20 mouse cellular contexts compared by ENCODE assay signal in the genomic region with DNA sequence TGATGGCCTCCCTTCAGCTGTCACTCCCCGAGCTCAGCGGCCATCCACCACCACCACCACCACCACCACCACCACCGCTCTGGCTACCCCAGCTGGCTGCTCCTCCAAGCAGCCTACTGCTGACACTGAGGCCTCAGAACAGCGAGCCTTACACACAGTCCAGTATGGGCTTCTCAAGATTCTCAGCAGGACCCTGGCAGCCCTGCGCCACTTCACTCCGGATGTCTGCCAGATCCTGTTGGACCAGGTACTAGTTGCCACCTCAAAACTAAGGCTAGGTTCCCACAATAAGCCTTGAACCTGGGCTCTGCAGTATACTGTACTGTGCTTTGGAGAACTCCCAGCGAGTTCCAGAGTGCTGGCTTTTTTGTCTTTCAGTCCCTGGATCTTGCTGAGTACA. TPM values are rescaled to one million over a fixed set of nuclear protein-coding genes. Genes with fewer than 3 reads are reported as not detected.
DNase-seq lines count a peak whose midpoint lies in the region; ATAC-seq and TF ChIP-seq lines count a peak whose summit lies in the region.
"Had no signal": no experiment of that assay in that cellular context is flagged by ENCODE, and none has a peak within 500 bp of the region (broad histone marks: within the 10 kb centered on the region; RNA-seq: fewer than 3 reads in every experiment).

No protein-coding gene starts in this region.

- peak overlapping the region; percentile 52 for H3K27ac ChIP-seq in cerebellum, adult 2 months (ENCODE audit: insufficient read depth, low read length)
- 0 out of 2 replicates have a peak overlapping the region, but pooled peaks have one; percentile 66 for H3K27ac ChIP-seq in layer of hippocampus, adult 2 months
- H3K27ac ChIP-seq in hindbrain, postnatal 0 days = no peak overlapping the region
- H3K27ac ChIP-seq: embryonic facial prominence, embryonic 15.5 days; forebrain, embryonic 15.5 days; hindbrain, embryonic 10.5 days; hindbrain, embryonic 14.5 days; kidney, embryonic 15.5 days had no signal

- H3K9ac ChIP-seq in hindbrain, postnatal 0 days (replicated peaks; ENCODE audit: low read length) = no peak overlapping the region
- H3K9ac ChIP-seq: embryonic facial prominence, embryonic 15.5 days; forebrain, embryonic 15.5 days; hindbrain, embryonic 14.5 days; kidney, embryonic 15.5 days had no signal

- H3ac ChIP-seq in myocyte (ENCODE audit: control insufficient read depth, insufficient read length) = no peak overlapping the region

- H3K4me1 ChIP-seq in cerebellum, adult 2 months (ENCODE audit: control insufficient read depth, insufficient read depth, low read length) = peaks cover 26% of the 10 kb centered on the region
- no peaks in the 10 kb centered on the region for H3K4me1 ChIP-seq in hindbrain, postnatal 0 days (ENCODE audit: insufficient read depth, low read length)
- H3K4me1 ChIP-seq: embryonic facial prominence, embryonic 15.5 days; forebrain, embryonic 15.5 days; kidney, embryonic 15.5 days had no signal

- no peaks in the 10 kb centered on the region for H3K27me3 ChIP-seq in cerebellum, adult 2 months (ENCODE audit: control insufficient read depth, insufficient read depth, low read length)
- no peaks in the 10 kb centered on the region for H3K27me3 ChIP-seq in myocyte (ENCODE audit: control insufficient read depth, insufficient read depth, insufficient read length)
- no peaks in the 10 kb centered on the region for H3K27me3 ChIP-seq in hindbrain, postnatal 0 days (ENCODE audit: insufficient read depth, low read length)
- H3K27me3 ChIP-seq: CH12.LX; embryonic facial prominence, embryonic 15.5 days; forebrain, embryonic 15.5 days; kidney, embryonic 15.5 days had no signal

- TF ChIP-seq CTCF in cerebellum, adult 2 months (IDR thresholded peaks at IDR 0.05; ENCODE audit: borderline replicate concordance, insufficient read depth, low read depth, low read length) = no peak
- no peak for TF ChIP-seq CTCF in layer of hippocampus, adult 2 months (conservative IDR thresholded peaks at IDR 0.05)
- TF ChIP-seq CTCF in hindbrain, postnatal 0 days (IDR thresholded peaks at IDR 0.05; ENCODE audit: low read depth) = no peak

- no peak overlapping the region for H3K4me2 ChIP-seq in myocyte (ENCODE audit: low read depth)
- no peak overlapping the region for H3K4me2 ChIP-seq in hindbrain, postnatal 0 days (ENCODE audit: low read depth, low read length)
- H3K4me2 ChIP-seq: embryonic facial prominence, embryonic 15.5 days; forebrain, embryonic 15.5 days; heart, embryonic 11.5 days; hindbrain, embryonic 14.5 days; kidney, embryonic 15.5 days had no signal

- peaks cover 33% of the 10 kb centered on the region for H3K36me3 ChIP-seq in myocyte (ENCODE audit: control insufficient read depth, insufficient read depth)
- peaks cover 71% of the 10 kb centered on the region for H3K36me3 ChIP-seq in hindbrain, postnatal 0 days (ENCODE audit: insufficient read depth, low read length)

- no peaks in the 10 kb centered on the region for H3K9me3 ChIP-seq in hindbrain, postnatal 0 days (ENCODE audit: low read length)
- H3K9me3 ChIP-seq: embryonic facial prominence, embryonic 15.5 days; forebrain, embryonic 15.5 days; hindbrain, embryonic 10.5 days; kidney, embryonic 15.5 days had no signal

- 17% methylated on average over 7 of the region's 7 CpGs for WGBS in cerebellum, adult 2 months
- WGBS in hindbrain, postnatal 0 days = 88% methylated on average over 7 of the region's 7 CpGs

- no peak overlapping the region for H3K4me3 ChIP-seq in cerebellum, adult 2 months (replicated peaks; ENCODE audit: insufficient read depth, low read depth, low read length)
- no peak overlapping the region for H3K4me3 ChIP-seq in layer of hippocampus, adult 2 months
- no peak overlapping the region for H3K4me3 ChIP-seq in myocyte
- H3K4me3 ChIP-seq in hindbrain, postnatal 0 days (ENCODE audit: low read length) = no peak overlapping the region
- H3K4me3 ChIP-seq: embryonic facial prominence, embryonic 15.5 days; forebrain, embryonic 15.5 days; hindbrain, embryonic 10.5 days; kidney, embryonic 15.5 days had no signal

- TF ChIP-seq POLR2A in cerebellum, adult 2 months (IDR thresholded peaks at IDR 0.05; ENCODE audit: borderline replicate concordance, insufficient read depth, low read length) = peak; percentile 18; the same call in 1 of the 2 replicates
- no peak for TF ChIP-seq POLR2A in myocyte (IDR thresholded peaks at IDR 0.05; ENCODE audit: insufficient read length, low read depth)

- no peaks in the 10 kb centered on the region for H3K79me2 ChIP-seq in myocyte (ENCODE audit: control insufficient read depth, insufficient read depth)

- DNase-seq in cerebellum, adult 2 months = peak; percentile 73 to 82
- DNase-seq in cerebellum, postnatal 4 days (ENCODE audit: low spot score in 2 of 2) = no peak
- no peak for DNase-seq in layer of hippocampus, adult 2 months (ENCODE audit: low spot score in 2 of 2)
- no peak for DNase-seq in layer of hippocampus, adult 8-10 months (ENCODE audit: low spot score in 2 of 2)
- DNase-seq in cerebellum, postnatal 14 days = peak; percentile 61 to 70
- DNase-seq in hindbrain, postnatal 0 days (ENCODE audit: low spot score) = no peak
- DNase-seq in kidney, postnatal 4 days = no peak
- DNase-seq: adrenal gland, postnatal 25 days; embryo, embryonic 11 days; gastrocnemius, postnatal 25 days; kidney, adult 2 months had no signal

- no peak for ATAC-seq in hindbrain, postnatal 0 days
- ATAC-seq: forebrain, embryonic 15.5 days; intestine, embryonic 16.5 days had no signal

TF ChIP-seq in myocyte, 11 proteins besides CTCF, POLR2A, EP300 and RAD21:
- TF ChIP-seq POLR2AphosphoS2 (IDR thresholded peaks at IDR 0.05; ENCODE audit: insufficient read length, low read depth) = peak; percentile 24
- TF ChIP-seq REST (IDR thresholded peaks at IDR 0.05; ENCODE audit: insufficient read depth, insufficient read length) = no peak
- no peak for TF ChIP-seq TCF3 (IDR thresholded peaks at IDR 0.05; ENCODE audit: insufficient read length, low read depth)
- TF ChIP-seq MAX (IDR thresholded peaks at IDR 0.05; ENCODE audit: low read depth) = no peak

RNA-seq across cellular contexts. Expression of gene Sh3glb2, which starts 16.6 kb away (rescaled TPM):
- 509 and 525 TPM in 2 replicates for polyA plus RNA-seq in cerebellum, adult 2 months (2012; rRNA removed)
- 100 to 1,000 TPM; 287 to 288 TPM for total RNA-seq in layer of hippocampus, adult 2 months (2021)
- 100 to 1,000 TPM; 230 to 295 (median 278) TPM for total RNA-seq in layer of hippocampus, adult 8-10 months (2022)
- polyA plus RNA-seq in myocyte (2012; fragmentation: generic; extraction: Trizol) = 73.7 TPM
- 397 and 410 TPM in 2 replicates for total RNA-seq in hindbrain, postnatal 0 days (2014; rRNA removed)
- 171 and 180 TPM in 2 replicates for polyA plus RNA-seq in hindbrain, postnatal 0 days (2015; fragmentation: Nextera tagmentation; extraction: Ambion mirVana)

RNA-seq across cellular contexts. Expression of gene Miga2, which starts 21.5 kb away (rescaled TPM):
- polyA plus RNA-seq in cerebellum, adult 2 months (2012; rRNA removed) = 108 and 114 TPM in 2 replicates
- total RNA-seq in layer of hippocampus, adult 2 months (2021) = 100 to 1,000 TPM; 112 to 120 TPM
- 100 to 1,000 TPM; 104 to 146 (median 121) TPM for total RNA-seq in layer of hippocampus, adult 8-10 months (2022)
- polyA plus RNA-seq in myocyte (2012; fragmentation: generic; extraction: Trizol) = 13.6 TPM
- total RNA-seq in hindbrain, postnatal 0 days (2014; rRNA removed) = 67.6 and 79.9 TPM in 2 replicates
- polyA plus RNA-seq in hindbrain, postnatal 0 days (2015; fragmentation: Nextera tagmentation; extraction: Ambion mirVana) = 34.4 and 35.3 TPM in 2 replicates

RNA-seq across cellular contexts. Expression of gene Dolpp1, which starts 49.5 kb away (rescaled TPM):
- 50.5 and 55.9 TPM in 2 replicates for polyA plus RNA-seq in cerebellum, adult 2 months (2012; rRNA removed)
- 10 to 100 TPM; 22.8 to 24.0 TPM for total RNA-seq in layer of hippocampus, adult 2 months (2021)
- total RNA-seq in layer of hippocampus, adult 8-10 months (2022) = 10 to 100 TPM; 23.2 to 30.7 (median 25.1) TPM
- 15.7 TPM for polyA plus RNA-seq in myocyte (2012; fragmentation: generic; extraction: Trizol)
- 119 and 122 TPM in 2 replicates for total RNA-seq in hindbrain, postnatal 0 days (2014; rRNA removed)
- 48.2 and 49.4 TPM in 2 replicates for polyA plus RNA-seq in hindbrain, postnatal 0 days (2015; fragmentation: Nextera tagmentation; extraction: Ambion mirVana)

RNA-seq across cellular contexts. Expression of gene Nup188, which starts 56.3 kb away (rescaled TPM):
- polyA plus RNA-seq in cerebellum, adult 2 months (2012; rRNA removed) = 19.4 and 22.9 TPM in 2 replicates
- total RNA-seq in layer of hippocampus, adult 2 months (2021) = 10 to 100 TPM; 19.0 to 25.9 TPM
- 10 to 100 TPM; 18.6 to 22.4 (median 20.6) TPM for total RNA-seq in layer of hippocampus, adult 8-10 months (2022)
- 54.0 TPM for polyA plus RNA-seq in myocyte (2012; fragmentation: generic; extraction: Trizol)
- total RNA-seq in hindbrain, postnatal 0 days (2014; rRNA removed) = 32.6 and 51.0 TPM in 2 replicates
- polyA plus RNA-seq in hindbrain, postnatal 0 days (2015; fragmentation: Nextera tagmentation; extraction: Ambion mirVana) = 11.9 and 12.6 TPM in 2 replicates

RNA-seq across cellular contexts. Expression of gene Dolk, which starts 56.4 kb away (rescaled TPM):
- 20.8 and 21.8 TPM in 2 replicates for polyA plus RNA-seq in cerebellum, adult 2 months (2012; rRNA removed)
- total RNA-seq in layer of hippocampus, adult 2 months (2021) = 10 to 100 TPM; 22.1 to 22.2 TPM
- total RNA-seq in layer of hippocampus, adult 8-10 months (2022) = 10 to 100 TPM; 20.4 to 24.6 (median 23.6) TPM
- polyA plus RNA-seq in myocyte (2012; fragmentation: generic; extraction: Trizol) = 28.3 TPM
- 43.7 and 50.4 TPM in 2 replicates for total RNA-seq in hindbrain, postnatal 0 days (2014; rRNA removed)
- polyA plus RNA-seq in hindbrain, postnatal 0 days (2015; fragmentation: Nextera tagmentation; extraction: Ambion mirVana) = 42.1 and 43.5 TPM in 2 replicates

Comparison
In these comparisons a context has a peak if more than half of its experiments do, and no peak if none do; other contexts are left out.
1. DNase-seq: peak in cerebellum, adult 2 months (2 of 2) and cerebellum, postnatal 14 days (2 of 2); none in cerebellum, postnatal 4 days (0 of 2), layer of hippocampus, adult 2 months (0 of 2), layer of hippocampus, adult 8-10 months (0 of 2), hindbrain, postnatal 0 days (single experiment) and kidney, postnatal 4 days (0 of 2).